Mouse (Mus musculus) B cell, adult 2 months (primary cell): Measurements from ENCODE around the gene Prkg2.

Experiments used
- DNase-seq, 2 experiments: peaks; one replicate each; pipeline ENCODE4 v3.0.0; 2022

Prkg2 gene

DNA sequence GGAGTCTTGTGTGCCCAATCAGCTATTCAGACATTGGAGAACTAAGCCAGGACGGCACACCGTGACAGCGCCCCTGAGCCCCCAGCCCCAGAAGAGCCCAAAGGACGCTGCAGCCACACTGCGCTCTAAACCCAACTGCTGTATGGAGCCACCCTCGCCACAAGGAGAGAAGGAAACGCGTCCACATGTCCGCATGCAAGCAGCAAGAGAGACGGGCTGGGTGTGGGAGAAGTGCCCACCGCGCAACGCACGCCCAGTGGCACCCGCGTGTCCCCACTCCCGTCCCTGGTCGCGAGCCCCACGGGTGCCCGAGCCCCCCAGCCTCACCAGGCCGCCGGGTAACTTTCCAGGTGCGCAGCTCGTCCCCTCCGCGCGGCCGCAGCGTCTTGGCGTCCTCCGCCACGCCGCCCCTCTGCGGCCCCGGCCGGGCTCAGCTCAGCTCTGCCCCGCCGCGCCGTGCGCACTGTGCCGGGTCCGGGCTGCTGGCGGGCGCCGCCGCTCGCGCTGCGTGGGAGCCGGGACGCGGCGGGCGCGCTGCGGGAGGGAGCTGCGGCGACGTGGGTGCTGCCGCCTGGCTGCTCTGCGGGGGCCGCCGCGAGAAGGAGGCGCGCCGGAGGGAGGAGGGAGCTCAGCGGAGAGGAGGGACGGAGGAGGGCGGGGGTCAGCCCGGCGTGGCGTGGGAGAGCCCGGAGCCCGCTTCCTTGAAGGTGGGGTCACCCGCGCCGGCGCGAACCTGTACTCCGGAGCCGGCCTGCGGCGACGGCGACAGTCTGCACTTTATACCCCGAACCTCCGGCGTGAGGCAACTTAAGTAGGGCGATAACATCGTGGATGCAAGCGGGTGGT lies at the start of gene Prkg2:
Gene Prkg2, minus strand, starts transcription at position 756 of the 846 bp plus-strand sequence.
- no peak for DNase-seq

DNA sequence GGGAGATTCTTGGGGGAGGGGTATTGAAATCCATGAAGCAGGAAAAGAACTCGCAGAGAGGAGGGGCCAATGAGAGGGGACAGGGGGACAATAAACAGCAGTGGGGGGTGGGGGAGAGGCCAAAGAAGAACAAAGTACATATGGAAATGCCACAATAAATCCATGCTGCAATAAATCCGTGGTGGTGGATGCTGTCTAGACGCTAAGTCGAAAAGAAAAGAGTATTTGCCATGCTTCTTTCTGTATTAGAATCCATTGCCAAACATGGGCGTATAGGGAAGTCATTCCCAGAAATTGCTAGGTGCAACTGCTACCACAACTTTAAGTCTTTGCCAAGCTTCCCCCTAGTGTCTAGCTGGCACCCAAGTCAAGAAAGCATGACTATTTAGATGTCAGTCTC lies 46.8 kb upstream of the Prkg2 start:
- DNase-seq, result no peak

- no peak for DNase-seq
Observed at GRCm38 (mm10) chr5:99078375-99078774, 41.2 kb upstream of the Prkg2 start.

DNA sequence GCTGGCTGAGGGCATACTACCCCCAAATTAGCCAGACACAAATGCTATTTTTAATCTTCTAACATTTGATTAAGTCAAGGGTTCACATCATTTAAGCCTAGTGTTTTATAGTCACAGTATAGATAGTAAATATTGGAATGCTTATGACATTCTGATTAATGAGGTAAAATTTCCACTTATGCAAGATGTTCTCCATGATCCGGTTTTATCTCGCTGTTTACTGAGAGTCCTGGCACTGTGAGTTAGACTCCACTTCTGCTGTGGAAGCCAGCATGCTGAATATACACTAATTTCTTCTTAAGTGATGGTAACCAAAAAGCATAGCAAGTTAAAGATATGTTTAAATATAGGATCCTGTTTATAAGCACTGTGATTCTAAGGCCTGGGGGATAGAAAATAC lies 31.2 kb upstream of the Prkg2 start:
- no peak for DNase-seq

- DNase-seq, result no peak
Observed at GRCm38 (mm10) chr5:99062582-99062981, 25.4 kb upstream of the Prkg2 start.

- no peak for DNase-seq
Observed at GRCm38 (mm10) chr5:99039021-99039420, 1.9 kb upstream of the Prkg2 start.

- no peak for DNase-seq
Observed at GRCm38 (mm10) chr5:99037442-99037811, 276 bp upstream of the Prkg2 start.

- no peak for DNase-seq
Observed at GRCm38 (mm10) chr5:99035961-99036360, 1.2 kb downstream of the Prkg2 start.

GRCm38 (mm10) chr5:99031551-99032149 lies 5.5 kb downstream of the Prkg2 start:
- no peak for DNase-seq

GRCm38 (mm10) chr5:99026343-99026742 lies 10.8 kb downstream of the Prkg2 start:
- no peak for DNase-seq

DNA sequence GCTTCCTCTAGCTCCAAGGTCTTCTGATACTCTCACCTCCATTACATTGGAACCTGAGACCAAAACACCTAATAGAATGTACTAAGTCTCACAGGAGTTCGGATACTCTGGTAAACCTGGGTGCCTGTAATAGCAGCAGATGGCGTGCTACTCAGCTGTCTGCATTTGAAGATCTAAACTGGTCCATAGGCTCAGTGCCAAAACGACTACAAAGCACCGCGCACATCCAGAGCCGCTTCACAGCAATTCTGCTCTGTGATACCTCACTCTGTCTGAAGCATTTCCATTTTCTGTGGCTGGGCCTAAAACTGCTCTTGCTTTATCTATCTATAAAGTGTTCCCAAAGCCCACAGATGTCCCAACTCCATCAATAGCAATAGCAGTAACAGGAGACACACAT lies 17.4 kb downstream of the Prkg2 start:
- DNase-seq, result no peak

DNA sequence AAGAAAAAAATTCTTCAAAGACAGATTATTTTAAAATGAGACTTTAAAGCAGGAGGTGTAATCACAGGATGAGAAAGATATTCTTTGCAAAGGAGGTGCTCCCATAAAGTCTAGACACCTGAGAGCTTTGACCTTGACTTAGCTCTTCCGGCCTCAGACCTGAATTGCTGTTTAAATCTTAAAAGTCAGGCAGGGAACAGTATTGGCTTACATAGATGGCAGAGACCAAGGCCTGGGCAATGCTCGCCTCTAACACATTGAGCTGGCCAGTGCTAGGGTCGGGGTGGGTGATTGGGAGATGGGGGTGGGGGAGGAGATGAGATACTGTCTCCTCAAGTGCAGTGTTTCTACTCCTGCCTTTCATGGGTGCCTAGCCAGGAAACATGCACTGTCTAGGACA lies 22.0 kb downstream of the Prkg2 start:
- DNase-seq, result no peak

- no peak for DNase-seq
Observed at GRCm38 (mm10) chr5:99010448-99011151, 26.6 kb downstream of the Prkg2 start.

GRCm38 (mm10) chr5:98998104-98998503 lies 39.0 kb downstream of the Prkg2 start:
- DNase-seq, result no peak

- DNase-seq, result no peak
Observed at GRCm38 (mm10) chr5:98995767-98996166, 41.4 kb downstream of the Prkg2 start.

GRCm38 (mm10) chr5:98991600-98991999 lies 45.6 kb downstream of the Prkg2 start:
- DNase-seq, result no peak

DNA sequence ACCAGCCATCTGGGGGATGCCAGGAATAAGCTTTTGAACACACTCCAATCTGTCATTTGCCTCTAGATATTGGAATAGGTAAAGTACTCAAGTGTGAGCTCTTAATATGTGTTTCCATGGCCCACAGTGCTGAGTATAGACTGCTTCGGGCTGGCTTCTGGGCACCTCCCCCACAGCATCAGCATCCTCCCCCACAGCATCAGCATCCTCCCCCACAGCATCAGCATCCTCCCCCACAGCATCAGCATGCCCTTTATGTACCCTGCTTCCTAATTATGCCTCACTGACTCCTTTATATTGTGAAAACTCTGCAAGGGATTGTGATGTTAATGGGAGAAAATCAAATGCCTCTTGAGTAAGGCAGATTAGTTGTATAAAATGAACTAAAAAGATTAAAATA lies 49.5 kb downstream of the Prkg2 start:
- no peak for DNase-seq

DNA sequence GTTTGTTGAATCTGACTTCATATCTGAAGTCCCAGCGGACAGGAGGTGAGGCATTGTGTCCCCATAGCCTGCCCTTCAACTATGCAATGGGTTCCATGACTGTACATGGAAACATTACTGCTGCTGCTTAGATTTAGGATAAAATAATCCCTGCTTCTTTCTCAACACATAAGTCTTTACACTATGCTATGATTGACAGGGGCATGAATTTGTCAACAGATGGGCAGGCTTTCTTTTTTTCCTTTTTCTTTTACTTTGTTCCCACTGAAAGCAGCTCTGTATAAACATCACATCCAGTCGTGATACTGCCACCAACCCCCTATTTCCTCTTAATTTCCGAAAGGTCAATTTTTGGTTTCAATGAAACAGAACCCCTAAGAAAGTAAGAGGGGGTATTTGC lies 50.0 kb downstream of the Prkg2 start:
- no peak for DNase-seq

- DNase-seq, result no peak
Observed at GRCm38 (mm10) chr5:98986459-98986858, 50.7 kb downstream of the Prkg2 start.

DNA sequence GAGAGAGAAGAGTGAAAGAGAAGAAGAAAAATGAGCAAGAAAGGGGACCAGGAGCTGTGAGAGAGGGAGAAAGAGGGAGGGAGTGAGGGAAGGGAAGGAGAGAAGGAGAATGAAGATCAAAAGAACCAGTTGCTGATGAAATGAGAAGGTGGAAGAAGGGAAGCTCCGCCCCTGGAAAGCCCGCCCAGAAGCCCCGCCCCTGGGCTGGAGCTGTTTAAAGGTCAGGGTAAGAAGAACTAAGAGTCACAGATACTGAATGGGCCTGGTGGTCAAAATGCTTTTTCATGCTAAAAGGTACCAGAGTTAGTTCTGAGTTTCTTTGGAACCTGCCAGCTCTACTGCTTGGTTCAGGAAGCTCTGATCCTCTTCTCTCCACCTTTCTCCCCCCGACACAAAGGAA lies 51.1 kb downstream of the Prkg2 start:
- DNase-seq, result no peak

DNA sequence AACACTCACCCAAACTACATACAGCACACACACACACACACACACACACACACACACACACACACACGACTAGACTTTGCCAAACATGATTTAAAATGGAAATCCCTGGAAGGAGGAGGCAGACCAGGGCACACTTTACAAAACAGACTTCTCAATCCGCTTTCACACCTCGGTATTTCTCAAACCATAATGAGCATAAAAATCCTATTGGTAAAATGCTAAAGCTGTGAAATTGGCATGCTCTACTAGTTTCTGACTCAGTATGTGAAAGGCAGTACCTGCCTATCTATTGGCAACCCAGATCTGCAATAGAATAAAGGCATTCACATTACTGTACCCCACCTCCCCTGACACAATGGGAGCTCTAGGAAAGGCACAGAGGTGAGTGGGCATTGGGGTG lies 52.1 kb downstream of the Prkg2 start:
- DNase-seq, result no peak

DNA sequence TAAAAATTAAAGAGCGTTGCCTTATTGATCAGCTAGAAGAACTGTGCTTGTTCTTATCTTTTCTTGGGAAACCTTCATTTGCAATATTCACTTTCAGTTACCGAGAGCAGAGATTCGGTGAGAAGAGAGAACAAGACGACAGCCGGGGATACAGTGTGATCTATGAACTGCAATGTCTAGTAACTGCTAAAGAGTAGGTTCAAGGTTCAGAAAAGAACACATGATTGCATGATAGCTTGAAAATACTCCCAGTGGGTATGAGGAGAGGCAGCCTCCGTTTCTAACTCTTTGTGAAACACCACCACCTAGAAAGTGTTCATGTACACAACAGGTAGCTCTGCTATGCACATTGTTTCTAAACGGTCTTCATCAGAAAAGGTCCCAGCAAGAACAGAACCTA lies 55.8 kb downstream of the Prkg2 start:
- no peak for DNase-seq

DNA sequence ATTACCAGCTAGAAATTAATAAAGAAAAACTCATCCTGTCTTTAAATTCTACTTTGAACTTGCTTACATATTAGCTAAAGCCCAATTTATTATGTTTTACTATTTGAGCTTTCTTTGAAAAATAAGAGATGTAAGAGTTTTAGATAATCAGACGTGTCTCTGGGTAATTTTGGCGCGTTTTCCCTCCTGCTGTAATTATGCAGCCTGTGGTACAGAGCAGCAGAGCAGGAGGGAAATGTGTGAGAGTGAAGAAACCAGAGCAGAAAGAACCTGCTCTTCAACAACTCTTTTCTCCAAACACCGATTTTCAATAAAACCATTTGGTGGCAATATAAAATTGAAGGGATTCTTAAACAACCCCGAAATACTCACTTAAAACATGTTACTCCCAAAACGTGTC lies 58.8 kb downstream of the Prkg2 start:
- no peak for DNase-seq
